Comparison of ENCODE assay signal across 12 mouse cellular contexts in the genomic region with DNA sequence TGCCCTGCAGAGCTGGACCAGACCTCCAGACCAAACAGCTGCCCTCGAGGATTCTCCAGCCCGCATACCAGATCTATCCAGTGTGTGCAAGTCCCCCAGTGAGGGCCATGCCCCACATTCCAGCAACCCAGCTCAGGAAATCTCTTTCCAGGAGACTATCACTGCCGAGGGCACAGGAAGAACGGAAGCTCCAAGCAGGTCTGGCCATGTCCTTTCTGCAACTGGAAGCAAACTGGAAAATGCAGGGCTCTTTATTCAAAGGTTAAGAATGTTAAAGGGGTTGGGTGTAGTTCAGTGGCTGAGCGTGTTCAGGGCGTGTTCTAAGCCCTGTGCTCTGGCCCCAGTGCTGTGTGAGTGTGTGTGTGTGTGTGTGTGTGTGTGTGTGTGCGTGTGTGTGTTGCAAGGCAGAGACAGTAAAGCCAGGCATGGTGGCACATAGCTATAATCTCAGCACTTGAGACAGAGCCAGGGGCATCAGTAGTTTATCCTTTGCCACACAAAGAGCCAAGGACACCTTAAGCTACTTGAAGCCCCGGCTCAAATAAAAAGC. TPM values are rescaled to one million over a fixed set of nuclear protein-coding genes. Genes with fewer than 3 reads are reported as not detected.
DNase-seq lines count a peak whose midpoint lies in the region; ATAC-seq lines count a peak whose summit lies in the region.
"Had no signal": no experiment of that assay in that cellular context is flagged by ENCODE, and none has a peak within 500 bp of the region (broad histone marks: within the 10 kb centered on the region; RNA-seq: fewer than 3 reads in every experiment).

No protein-coding gene starts in this region.

- H3K4me3 ChIP-seq in lung, embryonic 15.5 days = no peak overlapping the region
- no peak overlapping the region for H3K4me3 ChIP-seq in embryonic facial prominence, embryonic 13.5 days
- no peak overlapping the region for H3K4me3 ChIP-seq in limb, embryonic 15.5 days
- no peak overlapping the region for H3K4me3 ChIP-seq in forebrain, embryonic 11.5 days (ENCODE audit: low read depth, low read length)
- H3K4me3 ChIP-seq: forebrain, embryonic 15.5 days; liver, embryonic 15.5 days had no signal

- H3K27ac ChIP-seq in lung, embryonic 15.5 days = peak overlapping the region; percentile 31; the same call in 1 of the 2 replicates
- peak overlapping the region; percentile 12; the same call in 1 of the 2 replicates for H3K27ac ChIP-seq in embryonic facial prominence, embryonic 13.5 days
- peak overlapping the region; percentile 68 for H3K27ac ChIP-seq in limb, embryonic 15.5 days
- H3K27ac ChIP-seq in forebrain, embryonic 11.5 days (ENCODE audit: low read depth, low read length) = no peak overlapping the region
- H3K27ac ChIP-seq: forebrain, embryonic 15.5 days; liver, embryonic 15.5 days had no signal

- H3K36me3 ChIP-seq in lung, embryonic 15.5 days = no peaks in the 10 kb centered on the region
- H3K36me3 ChIP-seq in embryonic facial prominence, embryonic 13.5 days = no peaks in the 10 kb centered on the region
- H3K36me3 ChIP-seq in limb, embryonic 15.5 days = no peaks in the 10 kb centered on the region
- H3K36me3 ChIP-seq in forebrain, embryonic 11.5 days (ENCODE audit: control insufficient read depth, insufficient read depth, low read length) = no peaks in the 10 kb centered on the region
- H3K36me3 ChIP-seq: forebrain, embryonic 15.5 days; liver, embryonic 15.5 days had no signal

- WGBS in lung, embryonic 15.5 days = 31% methylated on average over 8 of the region's 8 CpGs
- 37% methylated on average over 8 of the region's 8 CpGs for WGBS in embryonic facial prominence, embryonic 13.5 days
- 43% methylated on average over 8 of the region's 8 CpGs for WGBS in limb, embryonic 15.5 days
- 61% methylated on average over 8 of the region's 8 CpGs for WGBS in forebrain, embryonic 11.5 days

- no peak overlapping the region for H3K4me2 ChIP-seq in lung, embryonic 15.5 days
- H3K4me2 ChIP-seq in embryonic facial prominence, embryonic 13.5 days = no peak overlapping the region
- no peak overlapping the region for H3K4me2 ChIP-seq in limb, embryonic 15.5 days
- H3K4me2 ChIP-seq in forebrain, embryonic 11.5 days (ENCODE audit: low read depth, low read length, severe bottlenecking) = no peak overlapping the region
- H3K4me2 ChIP-seq: forebrain, embryonic 15.5 days; liver, embryonic 15.5 days had no signal

- H3K9me3 ChIP-seq in lung, embryonic 15.5 days = no peaks in the 10 kb centered on the region
- H3K9me3 ChIP-seq in embryonic facial prominence, embryonic 13.5 days = no peaks in the 10 kb centered on the region
- H3K9me3 ChIP-seq in limb, embryonic 15.5 days = no peaks in the 10 kb centered on the region
- H3K9me3 ChIP-seq in forebrain, embryonic 11.5 days (ENCODE audit: control insufficient read depth, low read length) = no peaks in the 10 kb centered on the region
- H3K9me3 ChIP-seq: forebrain, embryonic 15.5 days; liver, embryonic 15.5 days had no signal

- DNase-seq in adrenal gland, postnatal 14 days = peak; percentile 29
- no peak for DNase-seq in adrenal gland, postnatal 36 days
- no peak for DNase-seq in lung, postnatal 36 days
- DNase-seq in forebrain, embryonic 11.5 days (ENCODE audit: low spot score) = no peak
- DNase-seq: cerebellum, adult 2 months; spleen, adult 18-20 months had no signal

- H3K27me3 ChIP-seq in lung, embryonic 15.5 days = no peaks in the 10 kb centered on the region
- no peaks in the 10 kb centered on the region for H3K27me3 ChIP-seq in embryonic facial prominence, embryonic 13.5 days
- no peaks in the 10 kb centered on the region for H3K27me3 ChIP-seq in limb, embryonic 15.5 days
- H3K27me3 ChIP-seq in forebrain, embryonic 11.5 days (ENCODE audit: control insufficient read depth, insufficient read depth, low read length) = no peaks in the 10 kb centered on the region
- H3K27me3 ChIP-seq: forebrain, embryonic 15.5 days; liver, embryonic 15.5 days had no signal

- ATAC-seq in lung, embryonic 15.5 days (ENCODE audit: borderline replicate concordance, extremely low read depth, low FRiP score, low TSS enrichment) = peak; percentile 44; the same call in 1 of the 2 replicates
- ATAC-seq in embryonic facial prominence, embryonic 13.5 days (ENCODE audit: insufficient number of reproducible peaks, insufficient read depth, low FRiP score, low TSS enrichment, low read depth) = no peak
- no peak for ATAC-seq in limb, embryonic 15.5 days (ENCODE audit: insufficient number of reproducible peaks, low FRiP score, low TSS enrichment, low read depth)
- no peak for ATAC-seq in forebrain, embryonic 11.5 days (replicated peaks; ENCODE audit: low FRiP score)
- no peak for ATAC-seq in erythroblast, adult 5-6 weeks (replicated peaks; ENCODE audit: low FRiP score, poor library complexity, severe bottlenecking)
- ATAC-seq: forebrain, embryonic 15.5 days had no signal

- H3K9ac ChIP-seq in lung, embryonic 15.5 days = no peak overlapping the region
- no peak overlapping the region for H3K9ac ChIP-seq in embryonic facial prominence, embryonic 13.5 days
- no peak overlapping the region for H3K9ac ChIP-seq in limb, embryonic 15.5 days
- no peak overlapping the region for H3K9ac ChIP-seq in forebrain, embryonic 11.5 days (ENCODE audit: low read length)
- H3K9ac ChIP-seq: forebrain, embryonic 15.5 days; liver, embryonic 15.5 days had no signal

- peaks cover 30% of the 10 kb centered on the region for H3K4me1 ChIP-seq in lung, embryonic 15.5 days
- peaks cover 24% of the 10 kb centered on the region for H3K4me1 ChIP-seq in embryonic facial prominence, embryonic 13.5 days
- H3K4me1 ChIP-seq in limb, embryonic 15.5 days = peaks cover 28% of the 10 kb centered on the region
- no peaks in the 10 kb centered on the region for H3K4me1 ChIP-seq in forebrain, embryonic 11.5 days (replicated peaks; ENCODE audit: control insufficient read depth, insufficient read depth, low read length)
- H3K4me1 ChIP-seq: forebrain, embryonic 15.5 days; liver, embryonic 15.5 days had no signal

RNA-seq across cellular contexts. Expression of gene Ptges, which starts 10.8 kb away (rescaled TPM):
- 11.7 and 12.7 TPM in 2 replicates for total RNA-seq in adrenal gland, postnatal 14 days (2021)
- 10 to 100 TPM; 22.4 to 34.9 TPM for total RNA-seq in adrenal gland, postnatal 36 days (2021)
- polyA plus RNA-seq in lung, embryonic 15.5 days (2015; fragmentation: Nextera tagmentation; extraction: Ambion mirVana) = 19.3 and 24.1 TPM in 2 replicates
- 15.8 and 19.8 TPM in 2 replicates for polyA plus RNA-seq in embryonic facial prominence, embryonic 13.5 days (2015; fragmentation: Nextera tagmentation; extraction: Ambion mirVana)
- 27.6 and 35.3 TPM in 2 replicates for polyA plus RNA-seq in limb, embryonic 15.5 days (2015; fragmentation: Nextera tagmentation; extraction: Ambion mirVana)
- polyA plus RNA-seq in forebrain, embryonic 11.5 days (2014; fragmentation: Nextera tagmentation; extraction: Ambion mirVana) = 4.2 and 5.5 TPM in 2 replicates
- 0.38 and 2.1 TPM in 2 replicates for total RNA-seq in erythroblast, adult 5-6 weeks (2015; ENCODE audit: low replicate concordance)
- 0.42 and 2.3 TPM in 2 replicates for total RNA-seq in erythroblast, adult 5-6 weeks (2017; ENCODE audit: low replicate concordance)

RNA-seq across cellular contexts. Expression of gene Tor1b, which starts 33.9 kb away (rescaled TPM):
- total RNA-seq in adrenal gland, postnatal 14 days (2021) = 40.7 and 41.9 TPM in 2 replicates
- total RNA-seq in adrenal gland, postnatal 36 days (2021) = 10 to 100 TPM; 53.0 to 53.3 TPM
- 38.6 and 38.7 TPM in 2 replicates for polyA plus RNA-seq in lung, embryonic 15.5 days (2015; fragmentation: Nextera tagmentation; extraction: Ambion mirVana)
- 37.2 and 37.6 TPM in 2 replicates for polyA plus RNA-seq in embryonic facial prominence, embryonic 13.5 days (2015; fragmentation: Nextera tagmentation; extraction: Ambion mirVana)
- 38.5 and 40.4 TPM in 2 replicates for polyA plus RNA-seq in limb, embryonic 15.5 days (2015; fragmentation: Nextera tagmentation; extraction: Ambion mirVana)
- polyA plus RNA-seq in forebrain, embryonic 11.5 days (2014; fragmentation: Nextera tagmentation; extraction: Ambion mirVana) = 24.9 and 25.7 TPM in 2 replicates
- 6.5 and 7.1 TPM in 2 replicates for total RNA-seq in erythroblast, adult 5-6 weeks (2015; ENCODE audit: low replicate concordance)
- 10.8 and 12.7 TPM in 2 replicates for total RNA-seq in erythroblast, adult 5-6 weeks (2017; ENCODE audit: low replicate concordance)

RNA-seq across cellular contexts. Expression of gene Tor1a, which starts 48.9 kb away (rescaled TPM):
- 33.5 and 42.5 TPM in 2 replicates for total RNA-seq in adrenal gland, postnatal 14 days (2021)
- 10 to 100 TPM; 32.5 to 41.6 TPM for total RNA-seq in adrenal gland, postnatal 36 days (2021)
- polyA plus RNA-seq in lung, embryonic 15.5 days (2015; fragmentation: Nextera tagmentation; extraction: Ambion mirVana) = 79.3 and 79.4 TPM in 2 replicates
- polyA plus RNA-seq in embryonic facial prominence, embryonic 13.5 days (2015; fragmentation: Nextera tagmentation; extraction: Ambion mirVana) = 80.0 and 85.2 TPM in 2 replicates
- 78.6 and 81.4 TPM in 2 replicates for polyA plus RNA-seq in limb, embryonic 15.5 days (2015; fragmentation: Nextera tagmentation; extraction: Ambion mirVana)
- polyA plus RNA-seq in forebrain, embryonic 11.5 days (2014; fragmentation: Nextera tagmentation; extraction: Ambion mirVana) = 85.1 and 95.9 TPM in 2 replicates
- 13.6 and 14.4 TPM in 2 replicates for total RNA-seq in erythroblast, adult 5-6 weeks (2015; ENCODE audit: low replicate concordance)
- 15.8 and 45.9 TPM in 2 replicates for total RNA-seq in erythroblast, adult 5-6 weeks (2017; ENCODE audit: low replicate concordance)
